Mouse (Mus musculus): Measurements from ENCODE around the gene Rhot2. TPM values are rescaled to one million over a fixed set of nuclear protein-coding genes. Genes with fewer than 3 reads are reported as not detected.

The Rhot2 gene
- polyA plus RNA-seq, 1 experiment: 87.5 TPM

GRCm38 (mm10) chr17:25835301-25835700, 9.3 kb downstream of the Rhot2 start:
- Histone ChIP-seq H3K4me3 (ENCODE audit: low read depth, low read length) (0 out of 2 replicates have a peak overlapping the region, but pooled peaks have one; percentile 80), H3K36me3 (ENCODE audit: control insufficient read depth, insufficient read depth, low read length) (peaks cover 29% of the 10 kb centered on the region), H3K27ac (ENCODE audit: insufficient read depth, low read depth, low read length) (no peak overlapping the region), H3K27me3 (ENCODE audit: control insufficient read depth, insufficient read depth, low read length) (no peaks in the 10 kb centered on the region), H3K4me1 (ENCODE audit: control insufficient read depth, insufficient read depth, insufficient read length, low read length) (peaks cover 52% of the 10 kb centered on the region)
- 80% methylated on average over 7 of the region's 7 CpGs for WGBS
- TF ChIP-seq POLR2A (IDR thresholded peaks at IDR 0.05; ENCODE audit: low read depth, low read length) (no peak), CTCF (IDR thresholded peaks at IDR 0.05; ENCODE audit: extremely low read depth, insufficient read length, insufficient replicate concordance, low read depth, low read length) (no peak)

GRCm38 (mm10) chr17:25834595-25835222, 9.9 kb downstream of the Rhot2 start:
- peak overlapping the region; percentile 80 for H3K4me3 ChIP-seq (ENCODE audit: low read depth, low read length)
- WGBS: 37% methylated on average over 12 of the region's 12 CpGs

GRCm38 (mm10) chr17:25833961-25834594, 10.6 kb downstream of the Rhot2 start:
- H3K36me3 ChIP-seq (ENCODE audit: control insufficient read depth, insufficient read depth, low read length): peaks cover 21% of the 10 kb centered on the region
- WGBS: 11% methylated on average over 6 of the region's 6 CpGs
- H3K27ac ChIP-seq (ENCODE audit: insufficient read depth, low read depth, low read length): peak overlapping the region; percentile 99
- peaks cover 49% of the 10 kb centered on the region for H3K4me1 ChIP-seq (ENCODE audit: control insufficient read depth, insufficient read depth, insufficient read length, low read length)
- H3K27me3 ChIP-seq (ENCODE audit: control insufficient read depth, insufficient read depth, low read length): no peaks in the 10 kb centered on the region
- peak overlapping the region; percentile 80 for H3K4me3 ChIP-seq (ENCODE audit: low read depth, low read length)
- TF ChIP-seq POLR2A (IDR thresholded peaks at IDR 0.05; ENCODE audit: low read depth, low read length) (no peak), CTCF (IDR thresholded peaks at IDR 0.05; ENCODE audit: extremely low read depth, insufficient read length, insufficient replicate concordance, low read depth, low read length) (no peak)

More at GRCm38 (mm10) chr17:25834595-25835222, 9.9 kb downstream of the Rhot2 start:
- no peak overlapping the region for H3K27ac ChIP-seq (ENCODE audit: insufficient read depth, low read depth, low read length)
- no peaks in the 10 kb centered on the region for H3K27me3 ChIP-seq (ENCODE audit: control insufficient read depth, insufficient read depth, low read length)
- H3K4me1 ChIP-seq (ENCODE audit: control insufficient read depth, insufficient read depth, insufficient read length, low read length): peaks cover 52% of the 10 kb centered on the region
- no peak for TF ChIP-seq POLR2A (IDR thresholded peaks at IDR 0.05; ENCODE audit: low read depth, low read length)
- TF ChIP-seq CTCF (IDR thresholded peaks at IDR 0.05; ENCODE audit: extremely low read depth, insufficient read length, insufficient replicate concordance, low read depth, low read length): no peak
- H3K36me3 ChIP-seq (ENCODE audit: control insufficient read depth, insufficient read depth, low read length): peaks cover 25% of the 10 kb centered on the region

GRCm38 (mm10) chr17:25833291-25833663, 11.4 kb downstream of the Rhot2 start, which contains the start of gene Stub1:
Gene Stub1, minus strand, starts transcription at chr17:25833404.
- 1% methylated on average over 24 of the region's 24 CpGs for WGBS
- H3K4me1 ChIP-seq (ENCODE audit: control insufficient read depth, insufficient read depth, insufficient read length, low read length): peaks cover 52% of the 10 kb centered on the region
- TF ChIP-seq CTCF (IDR thresholded peaks at IDR 0.05; ENCODE audit: extremely low read depth, insufficient read length, insufficient replicate concordance, low read depth, low read length) (no peak), POLR2A (IDR thresholded peaks at IDR 0.05; ENCODE audit: low read depth, low read length) (peak; percentile 9; the same call in 1 of the 2 replicates)
- H3K27ac ChIP-seq (ENCODE audit: insufficient read depth, low read depth, low read length): peak within 1 kb of the TSS; percentile 99
- H3K4me3 ChIP-seq (ENCODE audit: low read depth, low read length): peak within 1 kb of the TSS; percentile 83
- no peaks in the 10 kb centered on the region for H3K27me3 ChIP-seq (ENCODE audit: control insufficient read depth, insufficient read depth, low read length)
- peaks cover 15% of the 10 kb centered on the region for H3K36me3 ChIP-seq (ENCODE audit: control insufficient read depth, insufficient read depth, low read length)

GRCm38 (mm10) chr17:25832436-25833290, 12.0 kb downstream of the Rhot2 start:
- Histone ChIP-seq H3K4me3 (ENCODE audit: low read depth, low read length) (peak overlapping the region; percentile 83), H3K36me3 (ENCODE audit: control insufficient read depth, insufficient read depth, low read length) (peaks cover 13% of the 10 kb centered on the region), H3K27me3 (ENCODE audit: control insufficient read depth, insufficient read depth, low read length) (no peaks in the 10 kb centered on the region), H3K27ac (ENCODE audit: insufficient read depth, low read depth, low read length) (peak overlapping the region; percentile 99), H3K4me1 (ENCODE audit: control insufficient read depth, insufficient read depth, insufficient read length, low read length) (peaks cover 54% of the 10 kb centered on the region)
- TF ChIP-seq CTCF (IDR thresholded peaks at IDR 0.05; ENCODE audit: extremely low read depth, insufficient read length, insufficient replicate concordance, low read depth, low read length) (no peak), POLR2A (IDR thresholded peaks at IDR 0.05; ENCODE audit: low read depth, low read length) (peak; percentile 63)
- under 1% methylated on average over 77 of the region's 77 CpGs for WGBS

GRCm38 (mm10) chr17:25831451-25832281, 13.0 kb downstream of the Rhot2 start:
- Histone ChIP-seq H3K36me3 (ENCODE audit: control insufficient read depth, insufficient read depth, low read length) (peaks cover 15% of the 10 kb centered on the region), H3K27ac (ENCODE audit: insufficient read depth, low read depth, low read length) (peak overlapping the region; percentile 73), H3K4me3 (ENCODE audit: low read depth, low read length) (peak overlapping the region; percentile 83), H3K4me1 (ENCODE audit: control insufficient read depth, insufficient read depth, insufficient read length, low read length) (peaks cover 50% of the 10 kb centered on the region), H3K27me3 (ENCODE audit: control insufficient read depth, insufficient read depth, low read length) (no peaks in the 10 kb centered on the region)
- 22% methylated on average over 21 of the region's 21 CpGs for WGBS
- TF ChIP-seq POLR2A (IDR thresholded peaks at IDR 0.05; ENCODE audit: low read depth, low read length) (no peak), CTCF (IDR thresholded peaks at IDR 0.05; ENCODE audit: extremely low read depth, insufficient read length, insufficient replicate concordance, low read depth, low read length) (no peak)

Measured in small intestine, adult 2 months (tissue).